Mouse (Mus musculus): ENCODE measurements around the gene Emid1. TPM values are rescaled to one million over a fixed set of nuclear protein-coding genes. Genes with fewer than 3 reads are reported as not detected.

Gene Emid1
- polyA plus RNA-seq, 1 experiment: 56.7 TPM

- DNase-seq: no peak
- 88% methylated on average over 9 of the region's 9 CpGs for WGBS
- H3K4me1 ChIP-seq (replicated peaks; ENCODE audit: control insufficient read depth, insufficient read depth, low read length): peaks cover 2% of the 10 kb centered on the region; the same call in 1 of the 2 replicates
- no peak overlapping the region for H3K27ac ChIP-seq (ENCODE audit: control insufficient read depth, insufficient read depth, low read length)
- H3K27me3 ChIP-seq (ENCODE audit: control insufficient read depth, insufficient read depth, low read length): no peaks in the 10 kb centered on the region
- no peak for TF ChIP-seq POLR2A (IDR thresholded peaks at IDR 0.05; ENCODE audit: control insufficient read depth, extremely low read depth, insufficient read depth, low read length, poor library complexity)
- TF ChIP-seq CTCF (IDR thresholded peaks at IDR 0.05; ENCODE audit: borderline replicate concordance, control insufficient read depth, extremely low read depth, insufficient read depth, low read length, poor library complexity): no peak
- H3K4me3 ChIP-seq (ENCODE audit: control insufficient read depth, insufficient read depth, low read length): no peak overlapping the region
- peaks cover 29% of the 10 kb centered on the region for H3K36me3 ChIP-seq (ENCODE audit: control insufficient read depth, insufficient read depth, low read length)
Observed at GRCm38 (mm10) chr11:5192084-5192516, 40.0 kb upstream of the Emid1 start.

GRCm38 (mm10) chr11:5189239-5189933 is 37.3 kb upstream of the Emid1 start:
- 92% methylated on average over 9 of the region's 9 CpGs for WGBS
- no peak overlapping the region for H3K27ac ChIP-seq (ENCODE audit: control insufficient read depth, insufficient read depth, low read length)
- H3K27me3 ChIP-seq (ENCODE audit: control insufficient read depth, insufficient read depth, low read length): no peaks in the 10 kb centered on the region
- H3K4me1 ChIP-seq (replicated peaks; ENCODE audit: control insufficient read depth, insufficient read depth, low read length): peaks cover 10% of the 10 kb centered on the region
- H3K36me3 ChIP-seq (ENCODE audit: control insufficient read depth, insufficient read depth, low read length): peaks cover 18% of the 10 kb centered on the region
- H3K4me3 ChIP-seq (ENCODE audit: control insufficient read depth, insufficient read depth, low read length): no peak overlapping the region
- TF ChIP-seq POLR2A (IDR thresholded peaks at IDR 0.05; ENCODE audit: control insufficient read depth, extremely low read depth, insufficient read depth, low read length, poor library complexity) (no peak), CTCF (IDR thresholded peaks at IDR 0.05; ENCODE audit: borderline replicate concordance, control insufficient read depth, extremely low read depth, insufficient read depth, low read length, poor library complexity) (no peak)
- DNase-seq: no peak

- Histone ChIP-seq H3K27ac (ENCODE audit: control insufficient read depth, insufficient read depth, low read length) (no peak overlapping the region), H3K4me1 (replicated peaks; ENCODE audit: control insufficient read depth, insufficient read depth, low read length) (peaks cover 18% of the 10 kb centered on the region), H3K4me3 (ENCODE audit: control insufficient read depth, insufficient read depth, low read length) (no peak overlapping the region), H3K27me3 (ENCODE audit: control insufficient read depth, insufficient read depth, low read length) (no peaks in the 10 kb centered on the region), H3K36me3 (ENCODE audit: control insufficient read depth, insufficient read depth, low read length) (peaks cover 15% of the 10 kb centered on the region)
- DNase-seq: no peak
- WGBS: 84% methylated on average over 4 of the region's 4 CpGs
- TF ChIP-seq POLR2A (IDR thresholded peaks at IDR 0.05; ENCODE audit: control insufficient read depth, extremely low read depth, insufficient read depth, low read length, poor library complexity) (no peak), CTCF (IDR thresholded peaks at IDR 0.05; ENCODE audit: borderline replicate concordance, control insufficient read depth, extremely low read depth, insufficient read depth, low read length, poor library complexity) (no peak)
Observed at GRCm38 (mm10) chr11:5188170-5188569, 36.1 kb upstream of the Emid1 start.

GRCm38 (mm10) chr11:5184832-5185231 is 32.8 kb upstream of the Emid1 start:
- no peak overlapping the region for H3K4me3 ChIP-seq (ENCODE audit: control insufficient read depth, insufficient read depth, low read length)
- WGBS: 92% methylated on average over 9 of the region's 9 CpGs
- no peak for TF ChIP-seq POLR2A (IDR thresholded peaks at IDR 0.05; ENCODE audit: control insufficient read depth, extremely low read depth, insufficient read depth, low read length, poor library complexity)
- no peak for TF ChIP-seq CTCF (IDR thresholded peaks at IDR 0.05; ENCODE audit: borderline replicate concordance, control insufficient read depth, extremely low read depth, insufficient read depth, low read length, poor library complexity)

GRCm38 (mm10) chr11:5184250-5184649 is 32.2 kb upstream of the Emid1 start:
- Histone ChIP-seq H3K27me3 (ENCODE audit: control insufficient read depth, insufficient read depth, low read length) (no peaks in the 10 kb centered on the region), H3K4me1 (replicated peaks; ENCODE audit: control insufficient read depth, insufficient read depth, low read length) (peaks cover 46% of the 10 kb centered on the region), H3K27ac (ENCODE audit: control insufficient read depth, insufficient read depth, low read length) (peak overlapping the region; percentile 22; the same call in 1 of the 2 replicates), H3K4me3 (ENCODE audit: control insufficient read depth, insufficient read depth, low read length) (no peak overlapping the region), H3K36me3 (ENCODE audit: control insufficient read depth, insufficient read depth, low read length) (no peaks in the 10 kb centered on the region)
- peak; percentile 32 for DNase-seq
- TF ChIP-seq CTCF (IDR thresholded peaks at IDR 0.05; ENCODE audit: borderline replicate concordance, control insufficient read depth, extremely low read depth, insufficient read depth, low read length, poor library complexity): no peak
- TF ChIP-seq POLR2A (IDR thresholded peaks at IDR 0.05; ENCODE audit: control insufficient read depth, extremely low read depth, insufficient read depth, low read length, poor library complexity): no peak
- WGBS: 17% methylated on average over 9 of the region's 9 CpGs

More at GRCm38 (mm10) chr11:5184832-5185231, 32.8 kb upstream of the Emid1 start:
- H3K36me3 ChIP-seq (ENCODE audit: control insufficient read depth, insufficient read depth, low read length): no peaks in the 10 kb centered on the region
- no peak for DNase-seq
- no peaks in the 10 kb centered on the region for H3K27me3 ChIP-seq (ENCODE audit: control insufficient read depth, insufficient read depth, low read length)
- peaks cover 40% of the 10 kb centered on the region for H3K4me1 ChIP-seq (replicated peaks; ENCODE audit: control insufficient read depth, insufficient read depth, low read length)
- no peak overlapping the region for H3K27ac ChIP-seq (ENCODE audit: control insufficient read depth, insufficient read depth, low read length)

GRCm38 (mm10) chr11:5182870-5183269 is 30.8 kb upstream of the Emid1 start:
- Histone ChIP-seq H3K27me3 (ENCODE audit: control insufficient read depth, insufficient read depth, low read length) (no peaks in the 10 kb centered on the region), H3K36me3 (ENCODE audit: control insufficient read depth, insufficient read depth, low read length) (no peaks in the 10 kb centered on the region), H3K27ac (ENCODE audit: control insufficient read depth, insufficient read depth, low read length) (peak overlapping the region; percentile 91), H3K4me1 (replicated peaks; ENCODE audit: control insufficient read depth, insufficient read depth, low read length) (peaks cover 59% of the 10 kb centered on the region), H3K4me3 (ENCODE audit: control insufficient read depth, insufficient read depth, low read length) (no peak overlapping the region)
- TF ChIP-seq CTCF (IDR thresholded peaks at IDR 0.05; ENCODE audit: borderline replicate concordance, control insufficient read depth, extremely low read depth, insufficient read depth, low read length, poor library complexity): no peak
- no peak for TF ChIP-seq POLR2A (IDR thresholded peaks at IDR 0.05; ENCODE audit: control insufficient read depth, extremely low read depth, insufficient read depth, low read length, poor library complexity)
- 85% methylated on average over 4 of the region's 4 CpGs for WGBS
- no peak for DNase-seq
